Mouse (Mus musculus) 3134 (cell line): Measurements from ENCODE around the gene Ror1.

ENCODE experiments used
- DNase-seq: peaks from one replicate; pipeline ENCODE4 v3.0.0-alpha.2; 2011; ENCODE audit warnings: low spot score; ENCODE audit not compliant: insufficient read length; ENCODE audit errors: extremely low read depth

The Ror1 gene

GRCm38 (mm10) chr4:100369541-100370174 is 274.1 kb downstream of the Ror1 start:
- DNase-seq, result no peak

DNA sequence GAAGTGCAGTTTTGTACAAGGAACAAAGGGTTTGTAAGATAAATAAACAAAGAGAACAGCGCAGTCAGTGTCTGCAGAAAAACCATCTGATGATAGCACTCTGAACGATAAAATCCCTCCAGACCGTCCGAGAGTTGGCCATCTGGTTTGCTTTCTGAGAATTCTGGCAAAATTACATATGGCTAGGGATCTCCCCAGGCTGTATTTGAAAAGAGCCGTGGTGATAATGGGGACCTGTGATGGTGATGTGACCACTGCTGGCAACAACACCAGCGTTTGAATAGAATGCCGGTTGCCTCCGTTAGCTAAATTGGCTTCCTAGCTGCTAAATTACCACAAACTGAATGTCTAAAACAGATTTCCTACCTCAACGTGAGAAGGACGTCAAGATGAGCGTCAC is 277.2 kb downstream of the Ror1 start:
- DNase-seq, result no peak

GRCm38 (mm10) chr4:100373780-100374179 is 278.2 kb downstream of the Ror1 start:
- DNase-seq, result no peak

DNA sequence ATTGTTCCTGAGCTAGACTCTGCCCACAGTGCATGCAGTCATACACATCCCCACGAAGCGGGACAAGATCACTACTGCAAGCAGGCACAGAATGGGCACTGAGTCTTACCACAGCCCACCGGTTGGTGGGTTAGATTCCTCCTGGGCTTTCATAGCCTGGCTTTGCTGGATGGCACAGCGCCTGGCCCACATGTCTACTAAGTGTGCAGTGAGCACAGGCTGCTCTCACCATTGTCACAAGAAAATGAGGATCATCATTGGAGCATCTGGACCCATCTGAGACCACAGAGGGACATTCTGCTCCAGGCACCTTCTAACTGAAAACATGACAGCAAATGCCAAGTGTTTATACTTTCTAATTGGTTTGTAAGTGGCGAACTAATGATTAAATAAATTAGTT is 279.7 kb downstream of the Ror1 start:
- no peak for DNase-seq

GRCm38 (mm10) chr4:100376163-100376562 is 280.6 kb downstream of the Ror1 start:
- DNase-seq, result no peak

DNA sequence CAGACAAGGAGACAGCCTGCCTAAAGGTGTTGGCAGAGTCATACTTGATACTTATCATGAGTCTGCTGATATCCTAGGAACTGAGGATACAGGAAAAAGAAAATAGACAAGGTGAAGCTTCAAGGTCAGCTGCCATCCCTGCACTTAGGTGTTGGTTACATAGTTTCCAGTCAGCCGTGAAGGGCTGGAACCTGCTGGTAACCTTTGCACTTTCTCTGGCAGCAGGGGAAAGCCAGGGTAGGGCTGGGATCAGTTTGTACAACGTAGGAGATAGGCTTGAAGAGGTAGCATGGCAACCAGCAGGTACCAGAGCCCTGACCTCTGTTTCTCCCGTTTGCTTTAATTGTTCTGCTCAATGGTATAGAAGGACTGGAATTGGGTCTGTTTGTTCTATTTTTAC is 281.6 kb downstream of the Ror1 start:
- no peak for DNase-seq

- DNase-seq, result no peak
Observed at GRCm38 (mm10) chr4:100377996-100378395, 282.4 kb downstream of the Ror1 start.

DNA sequence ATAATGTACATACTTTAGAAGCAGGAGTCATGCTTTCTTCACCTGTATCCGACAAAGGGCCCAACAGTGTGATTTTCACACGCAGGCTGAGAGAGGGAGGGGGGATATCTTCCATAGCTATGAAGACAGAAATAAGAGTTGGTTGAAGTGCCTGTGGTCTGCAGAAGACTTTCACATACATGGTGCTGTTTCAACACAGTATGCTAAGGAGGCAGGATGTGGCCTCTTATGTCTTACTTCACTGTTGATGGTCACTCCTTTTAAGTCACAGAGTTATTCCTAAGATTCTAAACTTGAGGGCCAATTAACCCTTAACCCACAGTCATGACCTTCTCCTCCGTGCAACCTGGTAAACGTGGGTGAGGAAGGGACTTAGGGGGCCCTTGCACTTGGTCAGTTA is 286.2 kb downstream of the Ror1 start:
- no peak for DNase-seq

- DNase-seq, result no peak
Observed at GRCm38 (mm10) chr4:100386272-100386988, 290.8 kb downstream of the Ror1 start.

- DNase-seq, result no peak
Observed at GRCm38 (mm10) chr4:100390436-100390835, 294.8 kb downstream of the Ror1 start.

DNA sequence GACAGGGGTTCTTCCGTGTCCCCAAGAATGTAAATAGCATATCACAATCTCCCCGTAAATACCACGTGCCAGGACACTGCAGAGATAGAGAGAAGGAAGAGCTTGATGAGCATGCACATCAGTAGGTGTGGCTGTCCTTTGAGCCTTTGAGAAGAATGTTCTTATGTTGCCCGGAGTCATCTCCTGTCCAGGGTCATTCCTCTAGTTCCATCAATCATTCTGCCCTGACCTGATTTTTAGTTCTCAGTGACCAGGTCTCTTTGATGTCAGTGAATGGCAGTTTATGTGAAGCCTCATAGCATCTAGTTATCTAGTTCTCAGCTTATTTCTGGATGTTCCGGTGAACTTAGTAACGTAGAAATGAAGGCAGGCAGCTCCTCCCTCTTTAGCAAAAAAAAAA is 295.4 kb downstream of the Ror1 start:
- DNase-seq, result no peak

- DNase-seq, result no peak
Observed at GRCm38 (mm10) chr4:100393374-100394061, 297.9 kb downstream of the Ror1 start.

DNA sequence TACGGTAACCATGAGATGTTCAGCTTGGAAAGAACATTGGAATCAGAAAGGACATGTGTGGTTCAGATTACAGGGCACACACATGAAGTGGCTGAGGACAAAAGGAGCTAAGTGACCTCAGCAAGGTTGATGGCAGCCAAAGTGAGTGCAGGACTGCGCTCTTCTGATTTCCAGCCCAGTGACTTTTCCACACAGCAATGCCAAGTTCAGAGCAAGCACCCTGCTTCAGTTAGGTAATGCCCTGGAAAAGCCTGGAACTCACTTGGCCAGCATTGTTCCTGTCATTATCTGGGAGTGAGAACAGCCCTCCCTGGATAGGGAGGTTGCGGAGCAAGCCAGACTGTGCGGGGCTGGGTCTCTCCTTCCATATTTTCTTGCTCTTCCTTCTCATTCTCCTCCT is 299.8 kb downstream of the Ror1 start:
- DNase-seq, result no peak

DNA sequence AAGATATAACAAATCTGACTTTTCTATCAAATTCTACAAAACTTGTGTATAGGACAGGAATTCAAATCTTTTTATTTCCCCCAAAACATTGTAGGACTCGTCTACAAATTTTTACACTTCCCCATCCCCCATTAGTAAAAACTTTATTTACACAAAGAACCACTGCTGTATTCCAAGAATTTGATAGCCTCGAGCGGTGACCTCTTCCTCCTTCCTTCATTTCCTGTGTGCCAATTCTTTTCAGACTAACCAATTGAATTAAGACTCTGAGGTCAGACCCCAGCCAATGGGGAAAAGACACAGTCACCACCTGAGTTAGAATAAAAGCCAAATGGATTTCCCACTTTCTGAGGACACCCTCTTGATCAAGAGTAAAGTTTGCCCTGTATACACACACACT is 302.5 kb downstream of the Ror1 start:
- no peak for DNase-seq

- DNase-seq, result no peak
Observed at GRCm38 (mm10) chr4:100401078-100401477, 305.5 kb downstream of the Ror1 start.

DNA sequence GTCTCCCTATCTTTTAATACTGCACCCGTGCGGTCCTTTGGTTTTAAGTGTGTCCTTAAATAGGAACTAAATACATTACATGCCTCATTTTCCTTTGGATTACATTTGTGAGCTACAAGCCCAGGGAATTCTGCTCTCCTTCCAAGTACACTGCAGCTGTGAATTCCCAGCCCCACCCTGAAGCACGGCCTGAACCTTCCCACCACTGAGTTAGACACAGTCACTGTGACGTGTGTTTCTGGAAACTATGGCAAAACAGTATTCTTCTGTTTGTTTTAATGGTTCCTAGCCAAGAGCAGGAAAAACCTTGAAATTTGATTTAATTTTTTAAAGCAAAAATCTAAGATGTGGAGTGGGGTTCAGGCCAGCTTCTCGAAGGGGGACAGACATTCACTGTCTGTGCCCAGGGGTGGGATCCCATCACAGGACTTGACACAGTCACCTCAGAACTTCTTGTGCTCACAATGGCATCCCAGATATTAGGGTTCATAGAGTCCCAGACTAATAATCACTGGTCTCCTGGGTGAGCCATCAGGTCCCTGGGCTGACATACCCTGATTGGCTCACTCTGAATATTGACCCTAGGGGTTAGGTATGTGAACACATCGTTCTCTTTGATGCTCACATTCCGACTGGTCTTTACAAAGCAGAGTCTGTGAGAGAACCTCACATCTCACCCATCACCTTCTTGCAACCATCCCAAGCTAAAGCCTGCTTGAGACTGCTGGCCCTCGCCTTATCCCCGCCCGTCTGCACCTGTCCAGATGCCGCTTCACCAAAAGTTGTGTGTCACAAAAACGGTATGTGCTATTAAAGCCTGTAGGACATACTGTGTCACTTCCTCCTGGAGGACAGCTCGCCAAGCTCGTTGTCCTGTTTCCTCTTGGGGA is 306.2 kb downstream of the Ror1 start:
- no peak for DNase-seq

DNA sequence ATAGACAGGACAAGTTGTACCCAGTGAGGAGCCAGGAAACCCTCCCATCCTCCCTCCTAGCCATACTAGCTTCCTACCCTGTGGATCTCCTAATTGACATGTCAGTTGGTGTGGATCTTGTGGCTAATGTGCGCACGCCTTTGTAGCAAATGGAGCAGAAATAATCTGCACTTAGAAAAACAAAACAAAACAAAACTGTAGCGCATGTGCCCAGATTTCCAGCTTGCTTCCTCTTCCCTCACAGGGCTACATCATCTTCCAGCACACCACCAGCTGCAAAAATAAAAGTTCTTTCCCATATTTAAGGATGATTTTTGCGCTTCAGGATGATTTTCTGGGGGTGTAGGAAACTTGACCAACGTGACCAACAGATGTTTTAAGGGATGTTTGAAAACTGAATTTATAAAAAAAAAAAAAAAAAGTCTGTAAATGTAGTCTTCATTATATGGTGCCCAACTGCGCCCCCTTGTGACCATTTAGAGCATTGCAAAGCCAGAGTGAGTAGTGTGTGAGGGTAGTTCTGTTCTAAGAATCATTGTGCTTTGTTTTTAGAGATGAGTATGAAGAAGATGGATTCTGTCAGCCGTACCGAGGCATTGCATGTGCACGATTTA is 311.8 kb downstream of the Ror1 start:
- DNase-seq, result no peak

- no peak for DNase-seq
Observed at GRCm38 (mm10) chr4:100409521-100409920, 313.9 kb downstream of the Ror1 start.

DNA sequence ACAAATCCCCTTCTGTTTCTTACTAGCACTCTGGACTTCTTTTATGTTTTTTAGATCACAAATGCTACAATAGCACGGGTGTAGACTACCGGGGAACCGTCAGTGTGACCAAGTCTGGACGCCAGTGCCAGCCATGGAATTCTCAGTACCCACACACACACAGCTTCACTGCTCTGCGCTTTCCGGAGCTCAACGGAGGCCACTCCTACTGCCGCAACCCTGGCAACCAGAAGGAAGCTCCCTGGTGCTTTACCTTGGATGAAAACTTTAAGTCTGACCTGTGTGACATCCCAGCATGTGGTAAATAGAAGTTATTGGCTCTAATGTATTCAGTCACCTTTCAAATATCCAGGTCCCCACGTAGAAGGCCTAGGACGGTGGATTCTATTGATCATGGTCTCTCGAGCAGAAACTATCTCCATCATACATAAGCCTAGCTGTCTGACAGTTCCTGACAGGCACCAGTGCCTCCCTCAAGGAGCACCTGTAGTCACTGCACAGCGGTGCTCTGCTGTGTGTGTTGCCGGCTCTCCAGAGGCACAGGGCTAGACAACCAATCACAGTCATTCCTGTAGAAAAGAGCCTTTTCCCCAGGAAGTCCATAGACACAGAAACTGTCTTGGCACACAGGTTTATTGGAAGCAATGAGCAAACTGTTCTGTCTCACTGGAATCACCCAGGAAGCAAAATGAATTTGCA is 316.4 kb downstream of the Ror1 start:
- DNase-seq, result no peak

DNA sequence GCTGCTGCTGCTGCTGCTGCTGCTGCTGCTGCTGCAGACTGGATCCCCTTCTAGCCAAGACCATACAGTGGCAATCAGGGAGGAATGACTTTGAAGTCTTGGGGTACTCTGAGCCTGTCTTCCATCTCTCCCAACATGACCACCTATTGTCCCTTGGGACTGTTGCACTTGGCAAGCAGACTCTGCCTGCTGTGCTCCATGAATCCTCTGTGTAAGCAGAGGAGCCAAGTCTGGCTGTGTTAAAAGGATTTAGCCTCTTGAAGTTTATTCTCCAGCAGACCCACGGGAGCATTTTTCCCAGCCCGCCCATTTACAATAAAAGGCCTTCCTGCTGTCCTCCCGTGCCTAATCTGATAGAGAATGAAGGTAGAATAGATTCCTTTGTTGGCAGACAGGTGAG is 327.2 kb downstream of the Ror1 start:
- no peak for DNase-seq
